Mouse (Mus musculus): Measurements from ENCODE around the gene Cacnb2. TPM values are rescaled to one million over a fixed set of nuclear protein-coding genes. Genes with fewer than 3 reads are reported as not detected.

The Cacnb2 gene
- polyA plus RNA-seq, 1 experiment from 2014 or later: 2.7 TPM

- H3K4me1 ChIP-seq: no peaks in the 10 kb centered on the region
- no peak overlapping the region for H3K27ac ChIP-seq
- H3K4me3 ChIP-seq: no peak overlapping the region
- no peak for DNase-seq (ENCODE audit: extremely low spot score, low spot score)
- WGBS: 94% methylated on average over 4 of the region's 4 CpGs
- H3K36me3 ChIP-seq (replicated peaks): peaks cover 19% of the 10 kb centered on the region
- H3K9me3 ChIP-seq: no peaks in the 10 kb centered on the region
- no peaks in the 10 kb centered on the region for H3K27me3 ChIP-seq (ENCODE audit: poor library complexity, severe bottlenecking)
Observed at GRCm38 (mm10) chr2:14992531-14992930, 389.6 kb downstream of the Cacnb2 start.

- DNase-seq (ENCODE audit: extremely low spot score, low spot score): no peak
- 88% methylated on average over 4 of the region's 4 CpGs for WGBS
- Histone ChIP-seq H3K4me1 (no peaks in the 10 kb centered on the region), H3K36me3 (replicated peaks) (peaks cover 25% of the 10 kb centered on the region), H3K27me3 (ENCODE audit: poor library complexity, severe bottlenecking) (no peaks in the 10 kb centered on the region), H3K9me3 (no peaks in the 10 kb centered on the region), H3K4me3 (no peak overlapping the region), H3K27ac (no peak overlapping the region)
Observed at GRCm38 (mm10) chr2:14996036-14996435, 393.1 kb downstream of the Cacnb2 start.

GRCm38 (mm10) chr2:14997836-14998235, 394.9 kb downstream of the Cacnb2 start:
- H3K27ac ChIP-seq: no peak overlapping the region
- no peaks in the 10 kb centered on the region for H3K4me1 ChIP-seq
- H3K36me3 ChIP-seq (replicated peaks): peaks cover 20% of the 10 kb centered on the region
- H3K9me3 ChIP-seq: no peaks in the 10 kb centered on the region
- no peaks in the 10 kb centered on the region for H3K27me3 ChIP-seq (ENCODE audit: poor library complexity, severe bottlenecking)
- no peak for DNase-seq (ENCODE audit: extremely low spot score, low spot score)
- WGBS: 90% methylated on average over 5 of the region's 5 CpGs
- no peak overlapping the region for H3K4me3 ChIP-seq

DNA sequence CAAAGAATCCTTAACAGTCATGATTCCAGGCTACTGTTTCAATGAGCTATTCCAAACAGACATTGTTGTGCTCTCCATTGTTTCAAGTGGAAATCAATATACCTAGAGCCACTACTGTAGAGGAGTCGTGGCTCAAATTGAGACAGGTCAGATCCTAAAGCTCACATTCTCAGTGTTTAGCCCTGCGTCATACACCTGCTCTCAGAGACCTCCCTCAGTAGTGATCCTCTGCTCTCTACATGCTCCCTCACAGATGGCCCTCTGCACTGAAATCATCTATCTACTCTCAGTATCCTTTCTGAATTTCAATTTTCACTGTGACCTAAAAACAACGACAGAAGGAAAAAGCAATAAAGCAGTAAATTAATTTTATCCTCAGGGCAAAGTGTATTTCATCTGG, 404.6 kb downstream of the Cacnb2 start:
- Histone ChIP-seq H3K27ac (no peak overlapping the region), H3K4me3 (no peak overlapping the region), H3K27me3 (ENCODE audit: poor library complexity, severe bottlenecking) (no peaks in the 10 kb centered on the region), H3K4me1 (no peaks in the 10 kb centered on the region), H3K9me3 (peaks cover 6% of the 10 kb centered on the region; the same call in 1 of the 2 replicates), H3K36me3 (replicated peaks) (peaks cover 34% of the 10 kb centered on the region)
- DNase-seq (ENCODE audit: extremely low spot score, low spot score): no peak
- WGBS: 90% methylated on average over 3 of the region's 3 CpGs

DNA sequence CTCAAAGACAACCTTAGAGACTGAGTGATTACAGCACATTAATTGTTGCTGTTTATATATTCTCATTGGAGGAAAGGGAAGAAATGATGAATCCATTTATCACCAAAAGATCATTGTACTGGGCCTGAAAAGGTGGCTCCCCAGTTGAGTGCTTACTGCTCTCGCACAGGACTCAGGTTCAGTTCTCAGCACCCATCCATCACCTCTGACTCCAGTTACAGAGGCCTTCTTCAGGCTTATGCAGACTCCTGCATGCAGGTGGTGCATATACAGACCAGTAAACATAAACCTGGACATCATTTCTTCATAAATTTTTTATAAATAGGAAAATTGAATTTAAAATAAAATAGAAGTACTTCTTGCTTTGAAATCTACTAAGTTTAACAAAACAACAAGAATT, 405.2 kb downstream of the Cacnb2 start:
- Histone ChIP-seq H3K27ac (no peak overlapping the region), H3K36me3 (replicated peaks) (peaks cover 34% of the 10 kb centered on the region), H3K27me3 (ENCODE audit: poor library complexity, severe bottlenecking) (no peaks in the 10 kb centered on the region), H3K4me3 (no peak overlapping the region), H3K4me1 (no peaks in the 10 kb centered on the region), H3K9me3 (peaks cover 6% of the 10 kb centered on the region; the same call in 1 of the 2 replicates)
- DNase-seq (ENCODE audit: extremely low spot score, low spot score): no peak
- 95% methylated on average over 1 of the region's 1 CpGs for WGBS

DNA sequence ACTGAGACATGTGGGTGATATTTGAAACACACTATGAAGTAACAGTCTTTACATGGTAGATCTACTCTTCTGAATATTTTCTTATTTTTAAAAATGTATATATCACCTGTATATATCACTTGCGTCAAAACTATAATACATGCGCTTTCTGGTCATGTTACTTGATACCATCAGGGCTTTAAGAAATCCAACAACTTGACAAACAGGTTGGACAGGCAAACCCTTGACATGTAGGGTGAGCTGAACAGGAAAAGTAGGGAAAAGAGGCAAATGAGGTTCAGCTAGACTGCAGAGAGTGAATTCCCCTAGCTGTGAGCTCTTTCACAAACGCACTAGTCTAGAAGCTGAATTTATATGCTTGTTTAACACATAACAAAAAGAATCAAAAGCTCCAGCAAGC, 423.9 kb downstream of the Cacnb2 start:
- no peaks in the 10 kb centered on the region for H3K4me1 ChIP-seq
- H3K4me3 ChIP-seq: no peak overlapping the region
- WGBS: 94% methylated on average over 3 of the region's 3 CpGs
- H3K27ac ChIP-seq: no peak overlapping the region
- H3K36me3 ChIP-seq (replicated peaks): peaks cover 19% of the 10 kb centered on the region
- no peaks in the 10 kb centered on the region for H3K27me3 ChIP-seq (ENCODE audit: poor library complexity, severe bottlenecking)
- no peak for DNase-seq (ENCODE audit: extremely low spot score, low spot score)
- H3K9me3 ChIP-seq: no peaks in the 10 kb centered on the region

DNA sequence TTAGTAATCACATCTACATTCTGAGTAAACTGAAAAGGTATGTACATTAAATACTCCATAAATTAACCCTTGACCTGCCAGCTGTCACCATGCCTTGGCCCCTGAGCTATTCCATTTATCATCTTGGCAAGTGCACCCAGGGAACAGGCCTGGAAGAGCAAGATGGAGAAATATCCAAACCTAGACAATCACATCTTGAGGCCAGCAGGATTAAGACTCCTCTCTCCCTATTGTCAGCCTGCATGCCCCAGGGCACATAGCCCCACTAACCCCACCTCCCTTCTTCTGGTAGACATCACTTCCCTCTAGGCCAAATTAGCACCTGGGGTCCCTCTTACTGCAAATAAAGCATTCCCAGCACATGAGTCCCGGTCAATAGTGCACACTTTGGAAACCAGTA, 424.9 kb downstream of the Cacnb2 start:
- WGBS: 87% methylated on average over 1 of the region's 1 CpGs
- H3K9me3 ChIP-seq: no peaks in the 10 kb centered on the region
- DNase-seq (ENCODE audit: extremely low spot score, low spot score): no peak

More for the DNA sequence above, 424.9 kb downstream of the Cacnb2 start:
- H3K4me1 ChIP-seq: no peaks in the 10 kb centered on the region
- no peak overlapping the region for H3K4me3 ChIP-seq
- no peaks in the 10 kb centered on the region for H3K27me3 ChIP-seq (ENCODE audit: poor library complexity, severe bottlenecking)
- peaks cover 23% of the 10 kb centered on the region for H3K36me3 ChIP-seq (replicated peaks)
- H3K27ac ChIP-seq: no peak overlapping the region

Other genes with a start within 250 kb of the Cacnb2 start
- gene Slc39a12, start 214.8 kb upstream of the Cacnb2 start, polyA plus RNA-seq (2016; fragmentation: Nextera tagmentation; extraction: Ambion mirVana): 0.22 and 0.41 TPM in 2 replicates

All from forebrain, embryonic 10.5 days (tissue).